Mouse (Mus musculus) frontal cortex, postnatal 36 days (tissue): ENCODE measurements around the gene Zcchc3.
A peak's percentile ranks its signal among the peaks of the same experiment; 100 is the strongest.

Experiments used
- DNase-seq, 2 experiments: peaks; one replicate each; pipeline ENCODE4 v3.0.0; 2022; ENCODE audit warnings: low spot score in 2 of 2

The Zcchc3 gene

DNA sequence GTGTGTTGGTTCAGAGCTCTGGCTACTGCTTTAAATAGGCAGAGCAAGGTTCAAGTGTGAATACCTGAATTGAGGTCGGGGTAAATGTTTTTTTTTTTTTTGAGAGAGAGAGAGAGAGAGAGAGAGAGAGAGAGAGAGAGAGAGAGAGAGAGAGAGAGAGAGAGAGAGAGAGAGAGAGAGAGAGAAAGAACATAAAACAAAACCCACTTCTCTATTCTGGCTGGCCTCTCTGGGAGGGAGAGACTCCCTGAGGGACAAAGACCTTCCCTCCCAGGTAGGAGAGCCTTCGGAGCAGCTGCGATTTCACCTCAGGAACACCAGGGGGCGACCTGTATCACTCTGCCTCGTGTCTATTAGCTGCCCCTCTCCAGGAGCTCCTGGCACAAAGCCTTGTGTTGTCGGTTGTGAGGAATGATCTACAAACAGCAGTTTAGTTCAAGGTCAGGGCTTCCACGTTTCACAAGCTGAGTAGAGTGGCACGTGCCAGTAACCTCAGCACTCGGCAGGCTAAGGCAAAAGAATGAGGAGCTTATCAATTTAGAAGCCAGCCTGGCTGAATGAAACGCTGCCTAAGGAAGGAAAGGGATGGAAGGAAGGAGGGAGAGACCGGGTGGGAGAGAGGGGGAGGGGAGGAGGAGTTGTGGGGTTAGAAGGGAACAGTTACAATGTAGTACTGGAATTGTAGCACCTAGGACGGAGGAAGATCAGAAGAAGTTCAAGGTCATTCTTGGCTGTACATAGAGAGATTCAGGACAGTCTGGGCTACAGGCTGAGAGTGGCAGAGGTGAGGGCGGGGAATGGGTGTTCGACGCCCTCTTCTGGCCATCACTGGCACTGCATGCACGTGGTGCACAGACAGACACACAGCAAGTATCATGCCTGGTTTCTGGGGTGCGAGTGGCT lies 51.3 kb downstream of the Zcchc3 start:
- peak; percentile 60 to 72 for DNase-seq
